Mouse (Mus musculus) stomach, postnatal 0 days (tissue): ENCODE results near the gene Nup210l. TPM values are rescaled to one million over a fixed set of nuclear protein-coding genes. Genes with fewer than 3 reads are reported as not detected.

Experiments
- ATAC-seq: fragments of 200-750 bp; cut with Nextera tagmentation; 2 replicates; pipeline ENCODE4 v1.8.0; 2017; ENCODE audit not compliant: low FRiP score, low TSS enrichment
- DNase-seq: peaks from one replicate; pipeline ENCODE4 v3.0.0-alpha.2; 2016; ENCODE audit warnings: low spot score
- H3K27ac ChIP-seq: fragments of 300-500 bp; sonication (generic); replicated peaks from 2 replicates; pipeline ENCODE4 v1.5.1; 2014; ENCODE audit warnings: mild to moderate bottlenecking, control low read depth
- H3K27me3 ChIP-seq: fragments of 300-500 bp; sonication (generic); 2 replicates; pipeline ENCODE4 v1.6.1; 2014; ENCODE audit warnings: low read length; ENCODE audit not compliant: control insufficient read depth, insufficient read depth
- H3K36me3 ChIP-seq: fragments of 300-500 bp; sonication (generic); 2 replicates; pipeline ENCODE4 v1.6.1; 2014; ENCODE audit warnings: low read length, mixed read lengths; ENCODE audit not compliant: control insufficient read depth, insufficient read depth
- H3K4me1 ChIP-seq: fragments of 300-500 bp; sonication (generic); replicated peaks from 2 replicates; pipeline ENCODE4 v1.6.1; 2014; ENCODE audit warnings: antibody characterized with exemption; ENCODE audit not compliant: control insufficient read depth, insufficient read depth
- H3K4me2 ChIP-seq: fragments of 300-500 bp; sonication (generic); replicated peaks from 2 replicates; pipeline ENCODE4 v1.6.1; 2014; ENCODE audit warnings: low read depth, mild to moderate bottlenecking, control low read depth, moderate library complexity
- H3K4me3 ChIP-seq: fragments of 300-500 bp; sonication (generic); 2 replicates; pipeline ENCODE4 v1.5.1; 2014; ENCODE audit warnings: low read depth, low read length, control low read depth
- H3K9ac ChIP-seq: fragments of 300-500 bp; sonication (generic); 2 replicates; pipeline ENCODE4 v1.6.1; 2014; ENCODE audit warnings: mild to moderate bottlenecking, low read length, control low read depth, mixed read lengths
- H3K9me3 ChIP-seq: fragments of 300-500 bp; sonication (generic); 2 replicates; pipeline ENCODE4 v1.6.1; 2016; ENCODE audit warnings: low read length; ENCODE audit not compliant: control insufficient read depth
- CTCF ChIP-seq: IDR thresholded peaks from 2 replicates; pipeline ENCODE4 v1.5.1; 2016; ENCODE audit warnings: antibody characterized with exemption, low read depth, mild to moderate bottlenecking, moderate library complexity
- EP300 ChIP-seq: optimal IDR thresholded peaks from 2 replicates; pipeline ENCODE3; 2016; ENCODE audit warnings: antibody characterized with exemption
- WGBS: fragments of 180-500 bp; shearing (Covaris S2); extraction: QIAGEN DNeasy Blood & Tissue Kit; methylation state at CpG from one replicate; pipeline ENCODE4 v1.1.7; 2014; 5-methylcytosine and 5-hydroxymethylcytosine counted together
- polyA plus RNA-seq: library from polyadenylated mRNA; unstranded; fragments of >200 nt; fragmentation: Nextera tagmentation; extraction: Ambion mirVana; gene quantifications from 2 replicates; pipeline ENCODE4 v1.2.1, GENCODE M21; 2015

Gene Nup210l
- polyA plus RNA-seq, 1 experiment from 2014 or later: 0.06 TPM

GRCm38 (mm10) chr3:90079763-90080497, 24.0 kb upstream of the Nup210l start:
- Histone ChIP-seq H3K9me3 (no peaks in the 10 kb centered on the region), H3K4me1 (peaks cover 12% of the 10 kb centered on the region), H3K9ac (peak overlapping the region; percentile 86), H3K4me3 (peak overlapping the region; percentile 83), H3K27me3 (no peaks in the 10 kb centered on the region), H3K36me3 (no peaks in the 10 kb centered on the region), H3K27ac (peak overlapping the region; percentile 99), H3K4me2 (peak overlapping the region; percentile 64)
- 0% methylated on average over 40 of the region's 53 CpGs for WGBS
- peak; percentile 65 for ATAC-seq
- peak; percentile 82 for DNase-seq
- TF ChIP-seq EP300: no peak
- TF ChIP-seq CTCF: no peak; the same call in 1 of the 2 replicates

DNA sequence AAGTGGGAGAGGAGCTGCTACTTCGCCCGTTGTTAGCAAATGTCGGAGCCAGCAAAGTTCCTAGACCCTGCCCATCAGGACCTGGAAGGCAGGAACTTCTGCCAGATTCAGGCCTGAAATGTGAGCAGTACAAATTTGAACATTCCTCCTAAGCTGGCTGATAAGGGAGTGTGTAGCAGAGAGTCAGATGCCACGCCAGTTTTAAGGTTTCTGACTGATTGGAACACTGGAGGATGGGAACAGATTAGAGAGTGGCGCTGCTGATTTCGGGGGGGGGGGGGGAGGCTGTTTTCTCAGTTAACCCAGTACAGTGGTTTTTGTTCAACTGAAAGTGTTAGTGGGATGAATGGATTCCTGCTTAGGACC, 23.5 kb upstream of the Nup210l start:
- peak overlapping the region; percentile 86 for H3K9ac ChIP-seq
- H3K4me2 ChIP-seq: peak overlapping the region; percentile 64
- H3K9me3 ChIP-seq: no peaks in the 10 kb centered on the region
- H3K4me1 ChIP-seq: peaks cover 12% of the 10 kb centered on the region
- H3K27me3 ChIP-seq: no peaks in the 10 kb centered on the region
- peak overlapping the region; percentile 99 for H3K27ac ChIP-seq
- H3K36me3 ChIP-seq: no peaks in the 10 kb centered on the region
- H3K4me3 ChIP-seq: peak overlapping the region; percentile 83
- 0% methylated on average over 6 of the region's 6 CpGs for whole genome bisulfite sequencing
- no peak for TF ChIP-seq EP300
- TF ChIP-seq CTCF: no peak
- no peak for ATAC-seq
- no peak for DNase-seq

DNA sequence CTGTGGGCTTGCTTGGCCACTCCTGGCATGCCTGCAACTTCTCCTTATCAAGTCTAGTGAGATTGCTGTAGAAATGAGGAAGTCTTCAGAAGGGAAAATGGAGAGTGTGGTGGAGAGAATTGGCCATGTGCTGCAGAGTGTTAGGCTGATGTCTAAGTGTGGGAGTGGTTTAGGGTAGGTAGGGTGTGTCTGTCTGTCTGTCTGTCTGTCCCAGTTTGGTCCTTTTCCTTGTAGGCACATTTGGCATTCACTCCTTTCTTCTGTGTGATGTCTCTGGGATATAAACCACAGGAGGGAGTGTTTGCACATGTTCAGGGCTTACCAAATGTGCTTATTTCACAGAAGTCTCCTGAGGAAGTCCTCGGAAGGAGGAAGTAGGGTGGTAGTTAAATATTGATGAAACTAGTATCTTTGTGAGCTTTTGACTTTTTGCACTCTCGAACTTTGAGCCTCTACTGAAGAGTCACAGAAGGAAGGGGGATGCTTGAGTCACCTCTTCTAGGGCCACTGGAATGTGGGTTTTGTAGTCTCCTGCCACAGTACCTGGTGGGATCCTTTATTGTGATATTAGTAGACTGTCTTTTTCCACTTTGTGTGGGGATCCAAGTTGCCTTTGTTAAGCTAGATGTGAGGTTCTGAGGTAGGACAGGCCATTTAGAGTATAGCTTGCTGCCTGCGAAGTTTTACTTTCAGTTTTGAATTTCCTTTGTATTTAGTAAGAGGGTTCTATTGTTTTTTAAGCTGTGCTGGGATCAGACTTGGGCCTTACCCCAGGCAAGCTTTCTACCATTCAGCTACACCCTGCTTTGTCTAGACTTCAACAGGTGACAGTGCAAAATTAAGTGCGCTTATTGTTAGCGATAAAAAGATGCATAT, 22.3 kb upstream of the Nup210l start:
- Histone ChIP-seq H3K36me3 (no peaks in the 10 kb centered on the region), H3K27me3 (no peaks in the 10 kb centered on the region), H3K4me3 (peak overlapping the region; percentile 83), H3K9ac (peak overlapping the region; percentile 41; the same call in 1 of the 2 replicates), H3K27ac (peak overlapping the region; percentile 99), H3K4me2 (peak overlapping the region; percentile 64), H3K9me3 (no peaks in the 10 kb centered on the region), H3K4me1 (peaks cover 12% of the 10 kb centered on the region)
- DNase-seq: peak; percentile 54
- peak; percentile 47 for TF ChIP-seq CTCF
- no peak for TF ChIP-seq EP300
- 45% methylated on average over 5 of the region's 5 CpGs for WGBS
- peak; percentile 43 for ATAC-seq

DNA sequence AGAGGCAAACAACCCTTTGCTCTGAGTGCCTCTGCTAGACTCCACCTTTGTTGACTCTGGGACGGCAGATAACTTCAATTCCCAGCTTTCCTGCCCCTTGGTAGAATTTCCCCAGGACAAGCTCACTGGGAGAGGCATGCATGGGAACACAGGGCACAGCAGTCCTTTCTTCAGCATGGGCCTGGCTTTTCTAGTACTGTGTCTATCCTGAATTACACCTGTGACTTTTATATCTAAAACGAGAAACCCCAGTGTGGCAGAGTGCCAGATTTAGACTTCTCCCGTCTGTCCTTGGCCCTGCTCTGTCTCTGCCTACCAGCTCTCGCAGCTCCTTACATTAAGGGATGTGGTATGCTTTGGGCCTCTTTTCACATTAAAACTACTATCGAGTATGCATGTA, 20.9 kb upstream of the Nup210l start:
- peak; percentile 74 for DNase-seq
- Histone ChIP-seq H3K27me3 (no peaks in the 10 kb centered on the region), H3K4me2 (peak overlapping the region; percentile 64), H3K27ac (peak overlapping the region; percentile 99), H3K4me3 (peak overlapping the region; percentile 4; the same call in 1 of the 2 replicates), H3K9me3 (no peaks in the 10 kb centered on the region), H3K4me1 (peaks cover 12% of the 10 kb centered on the region), H3K36me3 (peaks cover 8% of the 10 kb centered on the region), H3K9ac (no peak overlapping the region; the same call in 1 of the 2 replicates)
- TF ChIP-seq CTCF (no peak), EP300 (no peak)
- peak; percentile 27; the same call in 1 of the 2 replicates for ATAC-seq
- 31% methylated on average over 5 of the region's 5 CpGs for WGBS

- H3K4me1 ChIP-seq: peaks cover 11% of the 10 kb centered on the region
- peaks cover 16% of the 10 kb centered on the region for H3K36me3 ChIP-seq
- H3K27ac ChIP-seq: peak overlapping the region; percentile 99
- H3K9ac ChIP-seq: 0 out of 2 replicates have a peak overlapping the region, but pooled peaks have one; percentile 39
- no peak for TF ChIP-seq CTCF
- no peak for TF ChIP-seq EP300
- H3K9me3 ChIP-seq: no peaks in the 10 kb centered on the region
- H3K4me3 ChIP-seq: peak overlapping the region; percentile 1; the same call in 1 of the 2 replicates
- DNase-seq (peak; percentile 54), ATAC-seq (no peak)
- whole genome bisulfite sequencing: 20% methylated on average over 3 of the region's 3 CpGs
- H3K27me3 ChIP-seq: no peaks in the 10 kb centered on the region
- H3K4me2 ChIP-seq: peak overlapping the region; percentile 64
These were observed 20.1 kb upstream of the Nup210l start for GRCm38 (mm10) chr3:90083698-90084324.
